Mouse (Mus musculus) midbrain, embryonic 16.5 days (tissue): ENCODE data around the gene Erf. TPM values are rescaled to one million over a fixed set of nuclear protein-coding genes. Genes with fewer than 3 reads are reported as not detected.

Experiments
- ATAC-seq: fragments of 200-750 bp; cut with Nextera tagmentation; 2 replicates; pipeline ENCODE4 v1.8.0; 2017; ENCODE audit warnings: moderate TSS enrichment
- H3K27ac ChIP-seq: fragments of 300-500 bp; sonication (generic); 2 replicates; pipeline ENCODE4 v1.5.1; 2014; ENCODE audit warnings: mild to moderate bottlenecking, low read length, mixed read lengths
- H3K27me3 ChIP-seq: fragments of 300-500 bp; sonication (generic); 2 replicates; pipeline ENCODE4 v1.6.1; 2014; ENCODE audit warnings: low read depth, low read length, mixed read lengths; ENCODE audit not compliant: control insufficient read depth, insufficient read depth
- H3K36me3 ChIP-seq: fragments of 300-500 bp; sonication (generic); 2 replicates; pipeline ENCODE4 v1.6.1; 2014; ENCODE audit warnings: mild to moderate bottlenecking, low read length, moderate library complexity, mixed read lengths; ENCODE audit not compliant: control insufficient read depth, insufficient read depth
- H3K4me1 ChIP-seq: fragments of 300-500 bp; sonication (generic); 2 replicates; pipeline ENCODE4 v1.6.1; 2014; ENCODE audit warnings: mild to moderate bottlenecking, low read length, mixed read lengths; ENCODE audit not compliant: control insufficient read depth, insufficient read depth
- H3K4me2 ChIP-seq: fragments of 300-500 bp; sonication (generic); 2 replicates; pipeline ENCODE4 v1.6.1; 2014; ENCODE audit warnings: mild to moderate bottlenecking, low read length, mixed read lengths
- H3K4me3 ChIP-seq: fragments of 300-500 bp; sonication (generic); 2 replicates; pipeline ENCODE4 v1.5.1; 2014; ENCODE audit warnings: low read depth, mild to moderate bottlenecking, low read length, moderate library complexity, mixed read lengths
- H3K9ac ChIP-seq: fragments of 300-500 bp; sonication (generic); 2 replicates; pipeline ENCODE4 v1.6.1; 2014; ENCODE audit warnings: low read depth, low read length, mixed read lengths
- H3K9me3 ChIP-seq: fragments of 300-500 bp; sonication (generic); replicated peaks from 2 replicates; pipeline ENCODE4 v1.6.1; 2014; ENCODE audit warnings: mild to moderate bottlenecking, low read length, mixed read lengths; ENCODE audit not compliant: control insufficient read depth, poor library complexity, severe bottlenecking
- WGBS: fragments of 180-500 bp; shearing (Covaris S2); extraction: QIAGEN DNeasy Blood & Tissue Kit; methylation state at CpG from one replicate; pipeline ENCODE4 v1.1.7; 2014; 5-methylcytosine and 5-hydroxymethylcytosine counted together
- polyA plus RNA-seq: library from polyadenylated mRNA; unstranded; fragments of >200 nt; fragmentation: Nextera tagmentation; extraction: Ambion mirVana; gene quantifications from 2 replicates; pipeline ENCODE4 v1.2.1, GENCODE M21; 2015

The Erf gene
- polyA plus RNA-seq, 1 experiment from 2014 or later, result 2.8 TPM

DNA sequence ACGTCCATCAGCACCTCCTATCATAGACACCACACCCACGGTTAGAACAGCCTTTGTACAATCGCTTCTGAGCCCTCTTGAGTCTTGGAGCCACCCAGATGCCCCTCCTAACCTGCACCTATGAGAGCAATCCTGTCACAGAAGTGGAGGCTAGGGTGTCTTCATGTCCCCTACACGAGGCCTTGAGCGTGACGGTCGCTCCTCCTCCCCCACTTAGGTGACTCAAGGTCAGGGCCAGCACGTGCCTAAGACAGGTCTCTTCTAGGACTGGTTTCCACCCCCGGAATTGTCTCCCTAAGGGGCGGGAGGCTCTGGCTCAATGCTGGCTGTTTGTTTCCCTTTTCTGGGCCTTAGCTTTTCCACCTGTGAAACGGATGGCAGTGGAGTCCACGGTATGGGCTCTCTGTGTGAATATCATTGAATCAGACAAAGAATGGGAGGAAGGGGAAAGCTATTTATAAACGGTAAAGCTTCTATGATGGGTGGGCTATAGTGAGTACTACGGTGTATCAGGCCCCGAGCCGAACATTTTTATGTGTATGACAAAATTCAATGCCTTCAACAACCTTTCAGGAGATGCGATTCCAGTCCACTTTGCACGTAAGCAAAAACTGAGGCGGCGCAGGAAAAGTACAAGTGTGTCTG lies 30.0 kb downstream of the Erf start, which contains the start of gene Dedd2:
TSS of gene Dedd2 (minus strand) at position 159 of the 645 bp plus-strand sequence.
- Histone ChIP-seq H3K9ac (peak within 1 kb of the TSS; percentile 87), H3K9me3 (no peaks in the 10 kb centered on the region), H3K27ac (peak within 1 kb of the TSS; percentile 85), H3K4me1 (peaks cover 30% of the 10 kb centered on the region), H3K4me2 (peak within 1 kb of the TSS; percentile 97), H3K36me3 (peaks cover 9% of the 10 kb centered on the region), H3K4me3 (peak within 1 kb of the TSS; percentile 70), H3K27me3 (no peaks in the 10 kb centered on the region)
- no peak for ATAC-seq
- 7% methylated on average over 20 of the region's 20 CpGs for WGBS

DNA sequence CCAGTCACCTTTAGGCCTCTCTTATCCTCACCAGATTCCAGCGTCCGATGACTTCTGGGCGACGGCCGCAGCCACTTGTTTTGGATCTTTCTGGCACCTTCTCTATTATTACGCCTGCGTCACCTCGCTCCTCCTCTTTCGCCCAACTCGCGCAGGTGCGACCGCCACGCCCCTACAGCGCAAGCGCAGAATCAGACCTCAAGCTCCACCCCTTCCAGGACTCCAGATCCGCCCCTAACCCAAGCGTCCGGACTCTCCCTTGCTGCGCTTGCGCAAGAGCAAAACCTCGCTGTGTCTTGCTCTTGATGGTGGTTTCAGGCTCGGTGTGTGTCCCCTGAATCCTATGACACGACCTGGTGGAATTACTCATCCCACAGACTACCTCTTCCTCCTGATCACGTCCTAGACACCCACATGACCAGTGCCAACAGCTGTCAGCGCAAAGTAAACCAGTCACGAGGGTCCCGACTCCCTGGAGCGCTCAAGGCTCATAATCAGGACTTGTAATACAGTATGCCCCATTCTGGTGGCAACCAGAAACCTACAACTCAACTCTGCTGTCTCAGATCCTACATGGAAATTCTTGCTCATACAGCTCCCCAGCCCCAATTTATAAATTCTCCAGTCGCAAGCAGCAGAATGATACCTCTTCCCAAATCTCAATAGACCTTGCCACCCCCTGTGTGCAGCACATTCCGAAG lies 30.7 kb downstream of the Erf start:
- H3K4me3 ChIP-seq, result peak overlapping the region; percentile 64
- H3K27ac ChIP-seq, result peak overlapping the region; percentile 55; the same call in 1 of the 2 replicates
- ATAC-seq, result peak; percentile 74
- H3K27me3 ChIP-seq, result no peaks in the 10 kb centered on the region
- H3K4me2 ChIP-seq, result peak overlapping the region; percentile 97
- H3K36me3 ChIP-seq, result peaks cover 10% of the 10 kb centered on the region
- peaks cover 30% of the 10 kb centered on the region for H3K4me1 ChIP-seq
- 3% methylated on average over 31 of the region's 31 CpGs for WGBS
- H3K9me3 ChIP-seq, result no peaks in the 10 kb centered on the region
- peak overlapping the region; percentile 87 for H3K9ac ChIP-seq

DNA sequence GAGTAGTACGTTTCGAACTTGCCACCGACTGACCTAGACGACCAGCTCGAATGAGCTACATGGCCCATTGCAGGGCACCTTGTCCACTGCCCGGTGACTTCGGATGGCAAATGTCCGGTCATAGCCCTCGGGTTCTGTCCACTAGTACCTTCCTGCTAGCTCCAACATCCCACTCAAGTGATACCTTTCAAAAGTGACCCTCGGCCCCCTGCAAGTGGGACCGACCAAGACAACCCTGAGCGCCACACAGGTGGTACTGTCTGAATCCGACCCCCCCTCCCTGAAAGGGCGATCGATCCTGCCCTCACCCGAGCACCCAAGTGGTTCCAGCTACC lies 31.2 kb downstream of the Erf start:
- H3K4me3 ChIP-seq, result peak overlapping the region; percentile 64
- H3K9me3 ChIP-seq, result no peaks in the 10 kb centered on the region
- peaks cover 8% of the 10 kb centered on the region; the same call in 1 of the 2 replicates for H3K36me3 ChIP-seq
- H3K27me3 ChIP-seq, result no peaks in the 10 kb centered on the region
- WGBS, result under 1% methylated on average over 16 of the region's 16 CpGs
- peak overlapping the region; percentile 97 for H3K4me2 ChIP-seq
- ATAC-seq, result peak; percentile 46
- H3K4me1 ChIP-seq, result peaks cover 30% of the 10 kb centered on the region
- peak overlapping the region; percentile 55; the same call in 1 of the 2 replicates for H3K27ac ChIP-seq
- peak overlapping the region; percentile 87 for H3K9ac ChIP-seq

DNA sequence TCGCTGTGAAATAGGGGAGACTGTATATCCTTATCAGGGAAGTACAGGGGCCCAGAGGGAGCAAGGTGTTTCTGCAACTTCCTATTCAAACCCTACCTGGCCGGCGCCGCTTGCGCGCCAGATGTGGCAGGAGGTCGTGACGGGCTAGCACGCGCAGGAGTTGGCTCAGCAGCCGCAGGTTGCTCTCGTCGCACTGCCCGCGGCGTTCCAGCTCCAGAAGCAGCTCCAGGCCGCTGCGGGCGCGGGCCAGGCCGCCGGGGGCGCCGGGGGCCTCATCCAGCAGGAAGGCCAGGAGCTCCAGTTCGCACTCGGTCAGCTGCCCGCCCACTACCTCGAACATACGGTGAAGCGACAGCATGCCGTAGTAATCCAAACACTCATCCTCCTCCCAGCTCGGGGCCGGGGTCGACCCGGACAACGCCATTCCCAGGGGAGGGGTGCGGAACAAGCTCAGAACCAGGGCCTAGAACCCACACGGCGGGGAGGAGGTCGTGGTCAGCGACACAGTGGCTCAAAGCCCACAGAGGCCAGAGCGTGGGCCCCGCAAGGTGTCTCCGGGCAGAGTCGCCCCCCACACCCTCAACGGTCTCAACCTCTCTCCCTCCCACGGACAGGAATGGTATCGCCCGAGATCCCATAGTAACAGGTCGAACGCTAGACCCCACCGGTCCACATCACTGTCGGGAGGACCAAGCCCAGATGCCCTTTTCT lies 31.7 kb downstream of the Erf start:
- peak; percentile 18 for ATAC-seq
- Histone ChIP-seq H3K9me3 (no peaks in the 10 kb centered on the region), H3K36me3 (peaks cover 7% of the 10 kb centered on the region; the same call in 1 of the 2 replicates), H3K4me3 (peak overlapping the region; percentile 64), H3K4me1 (peaks cover 30% of the 10 kb centered on the region), H3K4me2 (peak overlapping the region; percentile 97), H3K27ac (peak overlapping the region; percentile 55), H3K9ac (peak overlapping the region; percentile 87), H3K27me3 (no peaks in the 10 kb centered on the region)
- WGBS, result under 1% methylated on average over 52 of the region's 53 CpGs

DNA sequence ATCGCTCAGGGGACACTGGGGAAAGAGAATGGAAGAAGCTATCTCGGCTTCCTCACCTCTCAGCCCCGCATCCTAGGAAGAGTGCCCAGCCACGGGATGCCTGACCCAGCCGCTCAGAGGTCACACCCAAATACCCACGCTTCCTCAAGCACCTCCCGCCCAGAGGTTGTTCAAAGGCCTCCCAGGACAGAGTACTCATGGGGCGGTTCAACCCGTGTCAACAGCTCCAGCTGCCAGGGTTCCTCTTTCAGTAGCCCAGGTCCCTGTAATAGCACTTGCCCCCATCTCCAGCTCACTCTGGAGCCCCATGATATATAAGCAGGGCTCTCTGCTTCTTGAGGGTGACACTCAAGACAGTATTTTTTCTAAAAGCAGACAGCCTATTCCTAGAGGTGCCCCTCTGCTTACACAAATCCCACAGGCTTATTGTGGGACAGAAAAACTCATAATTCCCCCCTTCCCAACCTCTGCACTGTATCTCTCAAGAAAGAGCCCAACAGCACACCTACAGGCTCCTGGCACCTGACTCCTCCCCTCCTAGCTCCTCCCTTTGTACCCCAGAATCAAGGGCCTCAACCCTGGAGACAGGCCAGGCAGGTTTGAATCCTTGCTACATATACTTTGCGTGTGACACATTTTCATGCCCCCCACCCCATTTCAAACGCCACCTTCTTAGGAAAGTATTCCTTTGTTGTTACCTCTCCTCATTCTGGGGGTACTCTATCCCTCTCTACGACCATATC lies 32.7 kb downstream of the Erf start:
- Histone ChIP-seq H3K9me3 (no peaks in the 10 kb centered on the region), H3K27me3 (no peaks in the 10 kb centered on the region), H3K27ac (no peak overlapping the region), H3K4me3 (no peak overlapping the region), H3K9ac (no peak overlapping the region), H3K36me3 (peaks cover 6% of the 10 kb centered on the region; the same call in 1 of the 2 replicates), H3K4me2 (peak overlapping the region; percentile 97), H3K4me1 (peaks cover 30% of the 10 kb centered on the region)
- 69% methylated on average over 12 of the region's 12 CpGs for WGBS
- no peak for ATAC-seq

DNA sequence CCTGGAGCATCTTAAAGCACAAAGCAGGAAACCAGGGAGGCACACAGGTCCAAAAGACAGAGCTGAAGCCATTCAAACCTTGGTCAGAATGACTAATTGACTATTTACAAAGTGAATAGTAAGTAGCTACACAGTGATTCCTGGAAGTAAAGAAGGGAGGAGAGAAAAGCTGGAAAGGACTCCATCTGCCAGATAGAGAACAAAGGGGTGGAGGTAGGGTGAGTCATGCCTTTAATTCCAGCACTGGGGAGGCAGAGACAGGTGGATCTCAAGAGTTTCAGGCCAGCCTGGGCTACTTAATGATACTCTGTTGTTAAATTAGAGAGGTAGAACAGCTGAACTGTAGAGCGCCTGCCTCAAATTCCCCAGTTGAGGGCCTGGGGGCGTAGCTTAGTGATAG lies 36.4 kb downstream of the Erf start:
- Histone ChIP-seq H3K27ac (no peak overlapping the region), H3K4me2 (no peak overlapping the region), H3K27me3 (no peaks in the 10 kb centered on the region), H3K4me1 (peaks cover 10% of the 10 kb centered on the region), H3K9ac (no peak overlapping the region), H3K9me3 (no peaks in the 10 kb centered on the region), H3K36me3 (peaks cover 18% of the 10 kb centered on the region), H3K4me3 (no peak overlapping the region)
- no peak for ATAC-seq
- 96% methylated on average over 2 of the region's 2 CpGs for WGBS

DNA sequence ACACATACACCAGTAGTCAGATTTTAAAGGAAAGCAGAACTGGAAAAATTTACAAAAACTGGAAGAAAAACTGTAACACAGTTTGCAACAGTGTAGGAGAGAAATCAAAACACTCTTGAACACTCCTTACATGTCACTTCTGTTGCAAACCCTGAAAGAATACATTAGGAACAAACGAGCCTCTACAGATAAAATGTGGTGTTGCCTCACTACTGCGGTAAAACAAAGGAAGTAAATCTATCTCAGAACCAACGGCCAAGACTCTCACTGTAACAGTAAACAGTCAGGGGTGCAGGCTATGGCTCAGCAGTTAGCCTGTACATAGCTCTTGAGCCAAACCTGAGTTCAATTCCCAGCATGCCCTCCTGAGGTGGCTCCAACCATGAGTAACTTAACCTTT lies 37.5 kb downstream of the Erf start:
- Histone ChIP-seq H3K36me3 (peaks cover 18% of the 10 kb centered on the region), H3K4me3 (no peak overlapping the region), H3K9me3 (no peaks in the 10 kb centered on the region), H3K27me3 (no peaks in the 10 kb centered on the region), H3K27ac (no peak overlapping the region), H3K4me2 (no peak overlapping the region), H3K9ac (no peak overlapping the region), H3K4me1 (peaks cover 4% of the 10 kb centered on the region)
- ATAC-seq, result no peak
- 81% methylated on average over 3 of the region's 3 CpGs for WGBS

DNA sequence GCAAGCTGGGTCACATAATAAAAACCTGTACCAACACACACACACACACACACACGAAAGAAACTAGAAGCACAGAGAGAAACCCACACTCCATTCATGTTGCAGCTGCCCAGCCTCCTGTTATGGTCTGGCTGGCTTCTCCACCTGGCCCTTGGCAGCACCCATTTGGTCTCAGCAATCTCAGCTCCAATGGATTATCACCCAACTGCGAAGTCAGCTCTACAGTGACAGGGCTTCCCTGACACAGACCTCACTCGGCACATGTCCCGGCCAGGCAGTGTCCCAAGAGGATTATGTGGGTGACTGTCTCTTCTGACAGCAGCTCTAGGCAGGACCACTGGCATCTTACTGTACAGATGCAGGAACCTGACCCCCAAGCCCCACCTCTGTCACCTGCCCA lies 40.1 kb downstream of the Erf start:
- Histone ChIP-seq H3K36me3 (peaks cover 22% of the 10 kb centered on the region), H3K9me3 (no peaks in the 10 kb centered on the region), H3K9ac (no peak overlapping the region), H3K4me2 (no peak overlapping the region), H3K27ac (no peak overlapping the region), H3K4me1 (no peaks in the 10 kb centered on the region), H3K27me3 (no peaks in the 10 kb centered on the region), H3K4me3 (no peak overlapping the region)
- no peak for ATAC-seq
- WGBS, result 91% methylated on average over 4 of the region's 4 CpGs
